Mouse (Mus musculus) C2C12 (cell line): Measurements from ENCODE around the gene Slc11a1.
"Not testable (repeated sequence)": the region's sequence is repeated elsewhere in the genome, so short reads cannot be mapped to it uniquely, and the experiment has no call there.

Experiments
- CTCF ChIP-seq: IDR thresholded peaks from one replicate; pipeline ENCODE4 v1.5.1; 2011; ENCODE audit not compliant: control insufficient read depth, insufficient read depth, insufficient read length
- MAX ChIP-seq: IDR thresholded peaks from one replicate; pipeline ENCODE4 v1.6.1; 2011; ENCODE audit warnings: mild to moderate bottlenecking, control low read depth
- MYOD1 ChIP-seq: IDR thresholded peaks from one replicate; pipeline ENCODE4 v1.6.1; 2011; ENCODE audit warnings: low read depth; ENCODE audit not compliant: control insufficient read depth, insufficient read length
- USF1 ChIP-seq: IDR thresholded peaks from one replicate; pipeline ENCODE4 v1.6.1; 2011; ENCODE audit warnings: low read depth, mild to moderate bottlenecking, control low read depth, moderate library complexity

- TF ChIP-seq CTCF, MAX, MYOD1: not testable (repeated sequence)
- peak; percentile 76 for TF ChIP-seq USF1
Measured at GRCm38 (mm10) chr1:74396456-74397222, 21.6 kb downstream of the Slc11a1 start.
